Mouse (Mus musculus) liver, adult 2 months (tissue): ENCODE data around the gene Eef2.
A peak's percentile ranks its signal among the peaks of the same experiment; 100 is the strongest.

ENCODE experiments used
- CTCF ChIP-seq: fragments of 200-500 bp; IDR thresholded peaks from 2 replicates; pipeline ENCODE4 v1.5.1; 2011; ENCODE audit warnings: low read depth, low read length, control low read depth
- POLR2A ChIP-seq: fragments of 200-500 bp; IDR thresholded peaks from 2 replicates; pipeline ENCODE4 v1.6.1; 2011; ENCODE audit warnings: low read length, control low read depth; ENCODE audit not compliant: insufficient read depth; ENCODE audit errors: extremely low read depth

DNA sequence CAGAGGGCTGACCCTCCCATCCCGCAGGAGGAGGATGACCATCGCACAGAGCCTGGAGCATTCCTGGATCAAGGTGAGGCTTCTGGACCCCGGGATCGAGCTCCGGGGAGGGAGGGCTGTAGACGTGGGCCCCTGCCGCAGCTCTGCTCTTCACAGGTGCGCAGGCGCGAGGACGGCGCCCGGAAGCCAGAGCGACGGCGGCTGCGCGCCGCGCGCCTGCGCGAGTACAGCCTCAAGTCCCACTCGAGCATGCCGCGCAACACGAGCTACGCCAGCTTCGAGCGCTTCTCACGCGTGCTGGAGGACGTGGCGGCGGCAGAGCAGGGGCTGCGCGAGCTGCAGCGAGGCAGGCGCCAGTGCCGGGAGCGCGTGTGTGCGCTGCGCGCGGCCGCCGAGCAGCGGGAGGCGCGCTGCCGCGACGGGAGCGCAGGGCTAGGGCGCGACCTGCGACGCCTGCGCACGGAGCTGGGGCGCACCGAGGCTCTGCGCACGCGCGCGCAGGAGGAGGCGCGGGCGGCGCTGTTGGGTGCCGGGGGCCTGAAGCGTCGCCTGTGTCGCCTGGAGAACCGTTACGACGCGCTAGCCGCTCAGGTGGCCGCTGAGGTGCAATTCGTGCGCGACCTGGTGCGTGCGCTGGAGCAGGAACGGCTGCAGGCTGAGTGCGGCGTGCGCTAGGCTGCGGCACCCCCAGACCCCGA is 16.0 kb downstream of the Eef2 start:
- 0 out of 2 replicates have a peak, but pooled peaks have one; percentile 1 for TF ChIP-seq CTCF
- TF ChIP-seq POLR2A = no peak
